Mouse (Mus musculus) thymus, postnatal 14 days (tissue): ENCODE data around the gene Cdh16.

ENCODE experiments used
- DNase-seq: peaks from one replicate; pipeline ENCODE4 v3.0.0; 2021

The Cdh16 gene

GRCm38 (mm10) chr8:104569559-104569958 is 54.6 kb downstream of the Cdh16 start:
- DNase-seq, result peak; percentile 11

GRCm38 (mm10) chr8:104565457-104565798 is 58.8 kb downstream of the Cdh16 start:
- DNase-seq, result no peak

GRCm38 (mm10) chr8:104564633-104565456 is 59.4 kb downstream of the Cdh16 start:
- DNase-seq, result peak; percentile 87

- DNase-seq, result no peak
Observed at GRCm38 (mm10) chr8:104560731-104561130, 63.5 kb downstream of the Cdh16 start.

GRCm38 (mm10) chr8:104557226-104557625 is 67.0 kb downstream of the Cdh16 start:
- no peak for DNase-seq

GRCm38 (mm10) chr8:104555191-104555590 is 69.0 kb downstream of the Cdh16 start:
- no peak for DNase-seq
